Mouse (Mus musculus): Measurements from ENCODE around the gene Dync2h1. TPM values are rescaled to one million over a fixed set of nuclear protein-coding genes. Genes with fewer than 3 reads are reported as not detected.
"Not testable (repeated sequence)": the region's sequence is repeated elsewhere in the genome, so short reads cannot be mapped to it uniquely, and the experiment has no call there.

The Dync2h1 gene
- polyA plus RNA-seq, 1 experiment = 1.8 TPM

DNA sequence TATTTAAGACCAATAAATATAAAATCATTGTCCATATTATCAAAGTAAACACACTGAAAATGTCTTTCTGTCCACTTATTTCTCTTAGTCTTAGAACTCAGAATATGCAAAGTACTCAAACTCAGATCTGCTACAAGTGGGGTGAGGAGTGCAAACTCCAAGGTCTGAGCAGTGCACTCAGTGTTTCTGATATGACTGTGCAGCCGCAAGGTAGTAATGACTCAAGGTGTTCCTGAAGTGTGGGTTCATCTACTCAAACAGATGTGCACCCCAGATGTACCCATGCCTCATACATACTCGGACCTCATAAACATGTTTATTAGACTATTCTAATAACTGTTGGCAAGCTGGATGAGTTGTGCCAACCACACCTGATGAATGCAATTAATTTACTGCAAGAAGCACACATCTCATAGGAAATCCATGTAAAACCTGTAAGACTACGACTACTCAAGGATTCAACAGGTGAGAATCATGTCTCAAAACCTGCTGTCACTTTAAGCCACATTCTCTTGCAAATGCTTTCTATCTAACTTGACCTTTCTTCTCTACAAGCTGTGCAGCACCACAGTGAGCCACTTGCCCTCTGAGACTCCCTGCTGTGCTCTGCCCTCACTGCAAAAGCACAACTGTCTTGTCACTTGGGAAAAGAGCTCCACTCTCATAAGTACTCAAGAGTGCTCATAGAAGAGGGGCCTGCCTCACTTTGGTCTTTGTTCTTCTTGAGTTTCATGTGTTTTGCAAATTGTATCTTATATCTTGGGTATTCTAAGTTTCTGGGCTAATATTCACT is 195.2 kb downstream of the Dync2h1 start:
- DNase-seq = no peak
- no peaks in the 10 kb centered on the region; the same call in 1 of the 2 replicates for H3K36me3 ChIP-seq (ENCODE audit: control insufficient read depth, insufficient read depth, low read length)
- no peak overlapping the region for H3K4me3 ChIP-seq (ENCODE audit: insufficient read depth, low read depth, low read length)
- no peak overlapping the region for H3K27ac ChIP-seq (ENCODE audit: insufficient read depth, low read depth, low read length)
- 95% methylated on average over 3 of the region's 3 CpGs for WGBS
- no peak for TF ChIP-seq POLR2A (IDR thresholded peaks at IDR 0.05; ENCODE audit: low read depth, low read length)
- TF ChIP-seq CTCF (conservative IDR thresholded peaks at IDR 0.05; ENCODE audit: insufficient read depth, insufficient read length, low read depth, low read length) = no peak
- H3K4me1 ChIP-seq (ENCODE audit: control insufficient read depth, insufficient read depth, low read length) = no peaks in the 10 kb centered on the region
- no peaks in the 10 kb centered on the region for H3K27me3 ChIP-seq (replicated peaks; ENCODE audit: control insufficient read depth, insufficient read depth, low read length)

DNA sequence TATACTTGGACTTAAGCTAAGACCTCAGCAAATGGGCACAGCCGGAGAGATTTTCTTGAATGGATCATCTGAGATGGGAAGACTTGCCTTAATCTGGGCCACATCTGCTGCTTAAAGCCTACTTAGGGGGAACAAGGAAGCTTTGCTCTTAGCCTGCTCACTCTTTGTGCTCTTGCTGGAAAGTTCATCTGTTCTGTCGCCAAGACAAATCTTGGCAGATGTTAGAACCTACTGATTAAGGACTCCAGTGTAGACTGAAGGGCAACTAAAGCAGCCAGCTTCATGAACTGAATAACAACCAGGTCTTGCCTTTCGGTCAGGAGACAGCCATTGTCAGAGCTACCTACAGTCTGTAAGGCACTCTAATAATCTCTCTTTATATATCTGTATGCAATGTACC is 198.1 kb downstream of the Dync2h1 start:
- no peaks in the 10 kb centered on the region for H3K27me3 ChIP-seq (replicated peaks; ENCODE audit: control insufficient read depth, insufficient read depth, low read length)

DNA sequence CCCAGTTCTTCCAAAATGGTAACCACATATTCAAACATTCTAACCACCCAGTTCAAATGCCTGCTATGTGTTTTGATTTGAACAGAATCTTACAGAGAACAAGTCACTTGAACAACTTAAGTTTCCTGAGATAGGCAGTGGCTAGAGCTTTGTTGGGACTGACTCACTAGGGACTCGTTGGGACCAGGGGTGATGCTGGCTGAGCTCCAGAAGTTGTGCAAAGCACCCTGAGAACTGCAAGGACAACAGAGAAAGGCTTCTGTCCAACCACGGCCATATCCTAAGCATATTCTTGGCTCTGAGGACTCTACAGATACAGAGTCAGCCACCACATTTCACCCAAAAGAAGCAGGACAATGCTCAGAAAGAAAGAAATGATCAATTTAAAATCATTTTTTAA is 215.1 kb downstream of the Dync2h1 start:
- no peak for TF ChIP-seq POLR2A (IDR thresholded peaks at IDR 0.05; ENCODE audit: low read depth, low read length)
- TF ChIP-seq CTCF (conservative IDR thresholded peaks at IDR 0.05; ENCODE audit: insufficient read depth, insufficient read length, low read depth, low read length) = no peak
- H3K4me1 ChIP-seq (ENCODE audit: control insufficient read depth, insufficient read depth, low read length) = no peaks in the 10 kb centered on the region
- WGBS = 70% methylated on average over 2 of the region's 2 CpGs
- H3K27me3 ChIP-seq (replicated peaks; ENCODE audit: control insufficient read depth, insufficient read depth, low read length) = no peaks in the 10 kb centered on the region
- no peak overlapping the region for H3K27ac ChIP-seq (ENCODE audit: insufficient read depth, low read depth, low read length)
- no peak overlapping the region for H3K4me3 ChIP-seq (ENCODE audit: insufficient read depth, low read depth, low read length)
- peaks cover 2% of the 10 kb centered on the region; the same call in 1 of the 2 replicates for H3K36me3 ChIP-seq (ENCODE audit: control insufficient read depth, insufficient read depth, low read length)
- no peak for DNase-seq

More for the DNA sequence above, 198.1 kb downstream of the Dync2h1 start:
- Histone ChIP-seq H3K4me3 (ENCODE audit: insufficient read depth, low read depth, low read length) (no peak overlapping the region), H3K27ac (ENCODE audit: insufficient read depth, low read depth, low read length) (no peak overlapping the region), H3K4me1 (ENCODE audit: control insufficient read depth, insufficient read depth, low read length) (no peaks in the 10 kb centered on the region), H3K36me3 (ENCODE audit: control insufficient read depth, insufficient read depth, low read length) (no peaks in the 10 kb centered on the region; the same call in none of the 2 replicates)
- TF ChIP-seq CTCF (conservative IDR thresholded peaks at IDR 0.05; ENCODE audit: insufficient read depth, insufficient read length, low read depth, low read length) (no peak), POLR2A (IDR thresholded peaks at IDR 0.05; ENCODE audit: low read depth, low read length) (no peak)
- DNase-seq = no peak
- WGBS = 97% methylated on average over 3 of the region's 3 CpGs

DNA sequence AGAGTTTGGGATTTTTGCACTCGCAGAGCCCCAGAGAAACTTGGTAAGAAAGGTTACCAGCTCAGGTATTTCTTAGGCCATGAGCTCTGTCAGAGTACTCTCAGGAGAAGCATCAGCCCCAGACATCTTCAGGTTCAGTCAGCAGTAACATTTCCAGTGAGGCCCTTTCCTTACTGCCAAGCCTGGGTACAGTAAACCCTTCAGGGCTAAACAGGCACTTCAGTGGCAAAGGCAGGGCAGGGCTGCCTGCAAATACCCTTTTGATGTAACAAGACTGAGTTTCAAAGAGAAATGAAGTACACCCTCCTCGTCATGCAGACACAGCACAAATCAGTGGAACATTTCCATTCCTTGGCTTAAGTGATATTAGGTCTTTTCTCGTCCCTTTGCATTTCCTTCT is 219.2 kb downstream of the Dync2h1 start:
- no peaks in the 10 kb centered on the region for H3K4me1 ChIP-seq (ENCODE audit: control insufficient read depth, insufficient read depth, low read length)
- H3K4me3 ChIP-seq (ENCODE audit: insufficient read depth, low read depth, low read length) = no peak overlapping the region
- peaks cover 2% of the 10 kb centered on the region; the same call in 1 of the 2 replicates for H3K36me3 ChIP-seq (ENCODE audit: control insufficient read depth, insufficient read depth, low read length)
- 86% methylated on average over 3 of the region's 3 CpGs for WGBS
- DNase-seq = no peak
- H3K27me3 ChIP-seq (replicated peaks; ENCODE audit: control insufficient read depth, insufficient read depth, low read length) = no peaks in the 10 kb centered on the region
- TF ChIP-seq CTCF (conservative IDR thresholded peaks at IDR 0.05; ENCODE audit: insufficient read depth, insufficient read length, low read depth, low read length) = no peak
- no peak for TF ChIP-seq POLR2A (IDR thresholded peaks at IDR 0.05; ENCODE audit: low read depth, low read length)
- H3K27ac ChIP-seq (ENCODE audit: insufficient read depth, low read depth, low read length) = no peak overlapping the region

DNA sequence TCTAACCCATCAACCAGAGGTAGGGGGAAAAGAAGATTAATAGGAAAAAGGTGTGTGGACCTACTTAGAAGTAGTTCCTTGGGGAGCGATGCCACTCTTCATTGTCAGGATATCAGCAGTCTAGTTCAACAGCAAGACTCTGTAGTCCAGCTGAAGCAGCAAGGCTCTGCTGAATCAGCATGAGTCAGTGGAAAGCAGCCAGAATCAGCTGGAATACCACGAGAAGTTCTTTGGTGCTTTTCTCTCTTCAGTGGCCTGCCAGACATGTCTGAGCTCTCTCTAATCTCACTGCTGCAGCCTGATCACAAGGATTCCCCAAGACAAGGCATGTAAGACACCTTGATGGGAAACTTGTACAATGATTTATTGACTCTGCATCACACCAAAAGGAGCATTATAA is 225.9 kb downstream of the Dync2h1 start:
- no peak overlapping the region for H3K4me3 ChIP-seq (ENCODE audit: insufficient read depth, low read depth, low read length)
- H3K4me1 ChIP-seq (ENCODE audit: control insufficient read depth, insufficient read depth, low read length) = no peaks in the 10 kb centered on the region
- DNase-seq = no peak
- no peak for TF ChIP-seq CTCF (conservative IDR thresholded peaks at IDR 0.05; ENCODE audit: insufficient read depth, insufficient read length, low read depth, low read length)
- TF ChIP-seq POLR2A (IDR thresholded peaks at IDR 0.05; ENCODE audit: low read depth, low read length) = no peak
- H3K27me3 ChIP-seq (replicated peaks; ENCODE audit: control insufficient read depth, insufficient read depth, low read length) = no peaks in the 10 kb centered on the region
- 70% methylated on average over 2 of the region's 2 CpGs for WGBS
- H3K27ac ChIP-seq (ENCODE audit: insufficient read depth, low read depth, low read length) = no peak overlapping the region
- H3K36me3 ChIP-seq (ENCODE audit: control insufficient read depth, insufficient read depth, low read length) = no peaks in the 10 kb centered on the region; the same call in 1 of the 2 replicates

DNA sequence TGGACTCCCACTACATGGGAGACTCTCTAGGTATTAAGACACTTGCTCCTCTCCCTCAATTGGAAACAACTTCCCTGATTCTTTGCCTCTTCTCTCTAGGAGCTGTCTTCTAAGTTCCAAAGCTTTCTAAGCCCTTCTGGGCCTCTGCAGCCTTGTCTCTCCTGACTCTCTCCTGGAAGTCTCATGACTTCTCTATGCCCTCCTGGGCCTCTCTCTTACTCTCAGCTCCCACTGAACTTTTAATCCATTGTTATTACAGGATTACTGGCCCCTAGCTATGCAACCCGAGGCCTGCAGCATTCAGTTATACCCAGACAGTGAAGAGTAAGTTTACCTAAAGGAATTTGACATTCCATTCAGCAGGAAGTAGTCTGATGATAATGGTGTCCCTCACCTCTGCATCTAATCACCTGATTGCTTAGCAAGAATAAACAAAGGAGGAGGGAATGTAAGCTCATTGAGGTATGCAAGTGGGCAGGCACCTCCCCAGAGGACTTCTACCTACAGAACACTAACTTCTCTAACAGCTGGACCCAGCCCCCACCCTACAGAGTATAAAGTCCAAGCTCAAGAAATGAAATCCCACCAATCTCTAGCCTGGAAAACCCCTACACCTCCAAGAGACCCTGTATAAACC is 256.7 kb downstream of the Dync2h1 start:
- H3K27me3 ChIP-seq (replicated peaks; ENCODE audit: control insufficient read depth, insufficient read depth, low read length) = no peaks in the 10 kb centered on the region
- H3K4me1 ChIP-seq (ENCODE audit: control insufficient read depth, insufficient read depth, low read length) = no peaks in the 10 kb centered on the region
- no peaks in the 10 kb centered on the region for H3K36me3 ChIP-seq (ENCODE audit: control insufficient read depth, insufficient read depth, low read length)
- WGBS = 21% methylated on average over 1 of the region's 1 CpGs
- H3K4me3 ChIP-seq (ENCODE audit: insufficient read depth, low read depth, low read length) = no peak overlapping the region
- TF ChIP-seq CTCF (conservative IDR thresholded peaks at IDR 0.05; ENCODE audit: insufficient read depth, insufficient read length, low read depth, low read length) = no peak
- no peak for TF ChIP-seq POLR2A (IDR thresholded peaks at IDR 0.05; ENCODE audit: low read depth, low read length)
- H3K27ac ChIP-seq (ENCODE audit: insufficient read depth, low read depth, low read length) = no peak overlapping the region
- DNase-seq = no peak

DNA sequence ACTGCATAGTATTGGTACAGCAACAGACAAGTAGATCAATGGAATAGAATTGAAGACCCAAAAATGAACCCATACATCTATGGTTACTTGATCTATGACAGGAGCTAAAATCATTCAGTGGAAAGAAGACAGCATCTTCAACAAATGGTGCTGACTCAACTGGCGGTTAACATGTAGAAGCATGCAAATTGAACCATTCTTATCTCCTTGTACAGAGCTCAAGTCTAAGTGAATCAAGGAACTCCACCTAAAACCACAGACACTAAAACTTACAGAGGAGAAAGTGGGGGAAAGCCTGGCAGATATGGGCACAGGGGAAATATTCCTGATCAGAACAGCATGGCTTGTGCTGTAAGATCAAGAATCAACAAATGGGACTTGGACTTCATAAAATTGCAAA is 270.8 kb downstream of the Dync2h1 start:
- WGBS = 98% methylated on average over 1 of the region's 1 CpGs
- H3K4me1 ChIP-seq (ENCODE audit: control insufficient read depth, insufficient read depth, low read length) = no peaks in the 10 kb centered on the region
- no peak overlapping the region for H3K4me3 ChIP-seq (ENCODE audit: insufficient read depth, low read depth, low read length)
- H3K27me3 ChIP-seq (replicated peaks; ENCODE audit: control insufficient read depth, insufficient read depth, low read length) = no peaks in the 10 kb centered on the region
- TF ChIP-seq CTCF (conservative IDR thresholded peaks at IDR 0.05; ENCODE audit: insufficient read depth, insufficient read length, low read depth, low read length) = no peak
- no peak for DNase-seq
- H3K36me3 ChIP-seq (ENCODE audit: control insufficient read depth, insufficient read depth, low read length) = no peaks in the 10 kb centered on the region
- H3K27ac ChIP-seq (ENCODE audit: insufficient read depth, low read depth, low read length) = no peak overlapping the region

DNA sequence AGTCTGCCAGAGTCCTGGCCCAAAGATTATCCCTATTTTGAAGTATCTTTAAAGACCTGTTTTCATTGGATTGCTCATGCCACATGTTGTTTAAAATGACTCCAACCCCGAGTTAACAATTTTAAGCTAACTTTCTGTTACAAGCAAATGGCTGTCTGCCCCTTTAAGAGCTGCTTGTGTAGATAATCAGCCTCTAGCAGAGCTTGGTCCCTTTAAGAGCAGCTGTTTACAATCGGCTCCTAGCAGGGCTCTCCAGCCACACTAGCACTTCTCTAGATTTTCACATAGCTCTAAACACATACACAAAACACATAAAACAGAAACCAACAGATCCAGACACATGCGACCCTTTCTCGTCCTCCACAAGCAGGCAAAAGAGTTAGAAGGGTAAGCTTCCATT is 273.7 kb downstream of the Dync2h1 start:
- not testable (repeated sequence) for H3K4me3 ChIP-seq (ENCODE audit: insufficient read depth, low read depth, low read length); DNase-seq; H3K4me1 ChIP-seq (ENCODE audit: control insufficient read depth, insufficient read depth, low read length); H3K36me3 ChIP-seq (ENCODE audit: control insufficient read depth, insufficient read depth, low read length); H3K27ac ChIP-seq (ENCODE audit: insufficient read depth, low read depth, low read length); H3K27me3 ChIP-seq (replicated peaks; ENCODE audit: control insufficient read depth, insufficient read depth, low read length)
- 48% methylated on average over 4 of the region's 4 CpGs for WGBS
